Mouse (Mus musculus): ENCODE results near the gene Klhl7. TPM values are rescaled to one million over a fixed set of nuclear protein-coding genes. Genes with fewer than 3 reads are reported as not detected.
"Not testable (repeated sequence)": the region's sequence is repeated elsewhere in the genome, so short reads cannot be mapped to it uniquely, and the experiment has no call there.

The Klhl7 gene
- total RNA-seq, 2 experiments from 2014 or later: 32.2 to 36.7 TPM

DNA sequence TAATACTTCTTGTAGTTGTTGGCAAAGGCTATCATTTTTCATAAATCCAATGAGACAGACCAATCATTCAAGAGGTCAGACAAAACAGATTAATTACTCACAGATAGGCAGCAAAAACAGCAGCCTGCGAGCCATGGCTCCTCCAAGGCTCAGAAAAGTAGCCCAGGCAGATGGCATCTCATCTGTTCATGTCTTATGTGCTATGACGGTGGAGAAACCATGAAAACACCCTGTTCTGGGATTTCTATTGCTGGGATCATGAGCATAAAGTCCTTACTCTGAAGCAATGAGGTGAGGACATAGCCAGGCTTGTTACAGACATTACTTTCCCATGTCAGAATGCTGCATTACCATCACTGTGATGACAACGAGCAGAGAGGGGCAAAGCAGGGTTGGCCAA, 7.9 kb upstream of the Klhl7 start:
- DNase-seq (ENCODE audit: low spot score in 2 of 2): no peak

DNA sequence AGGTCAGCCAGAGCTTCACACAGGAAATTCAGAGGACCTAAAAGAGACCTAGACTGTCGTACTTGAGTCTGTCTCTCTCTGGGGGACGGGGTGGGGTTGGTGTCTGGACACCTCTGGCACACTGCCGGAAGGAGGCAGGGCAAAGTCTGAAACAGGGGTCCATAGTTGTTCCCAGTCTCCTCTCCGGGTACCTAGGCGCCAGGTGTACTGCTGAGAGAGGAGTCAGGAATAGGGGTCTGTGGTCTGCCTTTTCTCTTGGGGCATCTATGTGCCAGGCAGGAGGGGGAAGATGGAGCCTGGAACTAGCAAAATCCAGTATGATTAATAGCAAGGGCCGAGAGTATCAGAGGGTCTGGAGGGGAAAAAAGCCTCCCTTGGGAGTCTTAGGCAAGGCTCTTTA, 5.0 kb upstream of the Klhl7 start:
- DNase-seq (ENCODE audit: low spot score in 2 of 2): no peak

- DNase-seq (ENCODE audit: low spot score in 2 of 2): no peak
Observed at GRCm38 (mm10) chr5:24095881-24096280, 4.5 kb upstream of the Klhl7 start.

- DNase-seq (ENCODE audit: low spot score in 2 of 2): peak; percentile 41 to 55
Observed at GRCm38 (mm10) chr5:24100810-24101311, 456 bp downstream of the Klhl7 start.

DNA sequence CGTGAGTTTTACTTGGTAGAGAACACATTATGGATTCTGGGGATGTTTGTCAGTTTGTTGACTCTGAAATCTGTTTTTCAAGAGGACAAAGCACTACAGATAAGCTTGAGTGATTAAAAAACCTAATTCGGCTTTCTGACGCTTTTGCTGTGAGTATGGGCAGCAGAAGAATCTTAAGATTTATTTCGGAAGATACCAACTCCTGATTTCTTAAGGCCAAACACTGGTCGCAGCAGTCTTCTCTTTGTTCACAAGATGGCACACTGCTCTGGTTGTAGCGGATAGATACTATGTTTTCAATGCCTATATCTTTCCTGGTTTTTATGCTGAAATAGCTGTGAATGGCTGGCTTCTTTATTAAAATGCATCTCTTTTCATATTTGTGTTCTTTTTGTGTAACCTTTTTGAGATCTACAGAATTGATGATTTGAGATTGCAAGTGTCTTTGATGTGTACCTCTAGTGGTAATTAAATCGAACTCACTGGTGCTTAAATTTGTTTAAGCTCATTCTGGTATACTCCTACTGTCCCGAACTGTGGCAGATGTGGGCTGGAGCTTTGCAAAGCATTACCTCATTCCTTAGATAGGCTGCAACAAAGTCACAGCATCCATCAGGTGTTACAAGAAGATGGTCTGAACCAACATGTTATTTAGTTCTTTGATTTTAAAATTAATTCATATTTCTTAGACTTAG, 1.2 kb downstream of the Klhl7 start:
- DNase-seq (ENCODE audit: low spot score in 2 of 2): no peak

GRCm38 (mm10) chr5:24103235-24103634, 2.8 kb downstream of the Klhl7 start:
- DNase-seq (ENCODE audit: low spot score in 2 of 2): not testable (repeated sequence)

- no peak for DNase-seq (ENCODE audit: low spot score in 2 of 2)
Observed at GRCm38 (mm10) chr5:24103841-24104240, 3.4 kb downstream of the Klhl7 start.

DNA sequence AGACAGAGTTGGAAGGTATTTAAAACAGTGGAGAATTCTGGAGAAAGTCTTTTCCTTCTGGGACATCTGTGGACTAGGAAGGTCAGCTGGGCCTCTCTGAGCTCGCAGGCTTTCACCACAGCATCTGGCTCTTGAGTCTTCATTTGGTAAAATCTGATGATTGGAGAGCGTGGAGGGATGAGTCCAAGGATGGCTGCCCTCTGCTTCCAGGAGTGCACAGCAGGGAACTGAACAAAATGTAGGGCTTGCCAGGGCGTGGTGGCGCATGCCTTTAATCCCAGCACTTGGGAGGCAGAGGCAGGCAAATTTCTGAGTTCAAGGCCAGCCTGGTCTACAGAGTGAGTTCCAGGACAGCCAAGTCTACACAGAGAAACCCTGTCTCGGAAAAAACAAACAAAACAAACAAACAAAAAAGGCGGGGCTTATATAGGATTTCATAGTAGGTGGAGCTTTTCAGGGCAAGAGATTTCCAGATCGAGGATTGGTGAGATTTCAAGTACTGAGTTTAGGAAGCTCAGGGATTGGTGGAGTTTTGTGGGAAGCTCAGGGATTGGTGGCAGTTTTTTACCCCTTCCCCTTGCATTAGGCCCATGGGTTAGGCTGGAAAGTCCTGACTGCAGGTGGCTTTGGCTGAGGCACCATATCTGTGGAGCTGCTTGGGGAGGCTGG, 6.8 kb downstream of the Klhl7 start:
- DNase-seq (ENCODE audit: low spot score in 2 of 2): no peak

GRCm38 (mm10) chr5:24107740-24108098, 7.3 kb downstream of the Klhl7 start:
- no peak for DNase-seq (ENCODE audit: low spot score in 2 of 2)

DNA sequence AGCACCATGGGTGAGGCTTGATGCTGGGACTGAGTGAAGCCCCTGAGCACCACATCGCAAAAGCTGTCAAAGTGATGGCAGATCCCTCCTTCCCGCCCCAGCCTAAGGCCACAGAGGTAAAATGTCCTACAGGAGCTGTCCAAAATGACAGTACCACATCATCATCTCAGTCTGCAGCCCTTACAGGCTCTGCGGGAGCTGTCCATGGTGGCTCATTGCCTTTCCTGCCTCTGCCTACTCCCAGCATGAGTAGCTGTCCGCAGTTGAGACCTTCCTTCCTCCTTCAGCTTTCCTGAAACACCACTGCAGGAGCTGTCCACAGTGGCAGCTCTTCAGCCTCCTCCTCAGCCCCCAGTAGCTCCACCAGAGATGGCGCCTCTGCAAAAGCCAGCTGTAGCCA, 9.7 kb downstream of the Klhl7 start:
- DNase-seq (ENCODE audit: low spot score in 2 of 2): no peak

DNA sequence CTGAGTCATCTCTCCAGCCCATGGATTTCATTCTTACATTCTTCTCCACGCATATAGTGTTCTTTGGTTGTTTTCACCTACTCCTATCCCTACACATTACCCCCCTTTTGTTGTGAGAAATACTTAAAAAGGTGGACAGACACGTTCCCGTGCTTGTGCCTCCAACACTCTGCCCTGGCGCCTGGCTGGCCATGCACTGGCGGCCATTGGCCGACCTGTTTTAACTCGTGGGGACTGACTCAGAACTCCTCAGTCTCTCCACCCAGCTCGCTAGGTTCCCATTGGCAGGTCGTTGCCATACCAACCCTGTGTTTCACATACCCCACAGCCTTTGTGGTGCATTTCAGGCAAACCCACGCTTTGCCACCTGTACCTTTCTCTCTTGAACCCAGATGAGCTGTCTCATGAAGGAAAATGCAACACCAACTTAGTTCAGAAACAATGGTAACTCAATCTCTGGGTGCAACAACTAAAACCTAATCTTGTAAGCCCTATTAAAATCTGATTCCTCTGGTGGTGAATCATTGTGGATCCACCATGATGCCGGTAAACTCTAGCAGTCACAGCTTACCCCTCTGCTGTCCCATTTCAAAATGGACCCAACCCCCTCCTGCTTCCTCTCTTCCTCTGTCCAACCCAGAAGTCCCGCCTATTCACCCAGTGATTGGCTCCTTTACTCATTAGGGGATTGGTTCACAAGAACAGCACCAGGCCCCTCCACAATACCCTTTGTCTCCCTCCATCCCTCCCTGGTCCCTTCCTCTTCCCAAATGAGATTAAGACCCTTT, 11.9 kb downstream of the Klhl7 start:
- no peak for DNase-seq (ENCODE audit: low spot score in 2 of 2)

DNA sequence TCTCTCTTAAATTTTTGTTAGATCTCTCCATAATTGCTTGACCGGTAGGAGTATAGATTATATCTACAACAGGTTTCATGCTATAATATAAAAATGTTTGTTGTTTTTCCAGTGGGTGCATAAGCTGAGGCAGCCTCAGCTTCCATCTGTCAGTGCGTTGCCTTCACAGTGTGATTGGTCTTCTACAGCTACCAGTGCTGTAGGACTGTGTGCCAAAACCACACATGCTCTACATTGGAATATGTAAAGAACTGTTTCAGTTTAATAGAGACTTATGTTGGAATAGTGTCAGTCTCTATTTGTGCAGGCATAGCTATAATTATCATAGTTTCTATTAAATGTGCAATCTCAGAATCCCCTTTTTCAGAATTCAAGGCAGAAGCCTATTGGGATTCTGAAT, 21.8 kb downstream of the Klhl7 start:
- DNase-seq (ENCODE audit: low spot score in 2 of 2): no peak

DNA sequence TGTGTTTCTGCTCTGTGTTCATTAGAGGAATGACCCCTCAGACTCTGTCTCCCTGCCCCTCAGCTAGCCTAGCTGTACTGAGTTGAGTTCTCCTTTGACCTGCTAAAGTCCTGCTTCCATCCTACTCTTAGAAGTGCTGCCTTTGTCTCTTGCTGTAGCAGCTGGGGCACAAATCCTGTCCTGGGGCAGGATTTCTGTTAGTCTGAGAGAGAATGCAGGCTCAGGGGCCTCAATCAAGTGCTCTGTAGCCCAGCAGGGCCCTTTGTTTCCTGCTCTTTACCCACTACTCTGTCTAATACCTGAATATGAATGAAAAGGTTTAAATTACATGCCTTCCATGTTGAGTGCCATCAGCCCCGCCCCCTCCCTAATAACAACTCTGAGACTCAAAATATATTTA, 23.8 kb downstream of the Klhl7 start:
- DNase-seq (ENCODE audit: low spot score in 2 of 2): no peak

DNA sequence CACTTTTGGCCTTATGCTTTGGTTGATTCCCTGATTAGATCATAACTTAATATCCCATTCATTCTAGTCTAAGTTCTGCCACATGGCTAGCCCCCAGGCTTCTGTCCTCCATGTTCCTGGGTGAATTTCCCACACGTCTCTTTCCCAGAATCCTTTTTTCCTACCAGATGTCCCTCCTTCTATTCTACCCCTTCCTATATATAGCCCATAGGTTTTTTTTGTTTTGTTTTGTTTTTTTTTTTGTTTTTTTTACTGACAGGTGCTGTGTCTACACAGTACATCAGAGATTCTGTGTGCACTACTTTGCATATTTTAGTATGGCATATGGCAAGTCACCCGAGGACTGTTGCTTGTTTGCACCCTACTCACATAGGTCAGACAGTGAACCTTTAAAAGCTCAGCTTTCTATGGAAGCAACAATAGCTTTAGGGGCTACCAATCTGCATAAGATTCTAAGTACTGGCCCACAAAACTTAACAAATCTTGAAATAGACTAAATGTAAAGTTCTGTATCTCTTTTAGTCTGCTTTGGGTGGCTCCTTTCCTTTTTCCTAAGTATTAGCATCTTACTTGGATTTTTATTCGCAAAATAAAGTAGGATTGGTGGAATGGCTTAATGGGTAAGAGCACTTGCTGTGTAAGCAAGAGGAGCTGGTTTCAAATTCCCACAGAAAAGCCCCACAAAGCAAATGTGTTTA, 24.3 kb downstream of the Klhl7 start:
- DNase-seq (ENCODE audit: low spot score in 2 of 2): no peak

- no peak for DNase-seq (ENCODE audit: low spot score in 2 of 2)
Observed at GRCm38 (mm10) chr5:24125910-24126636, 25.7 kb downstream of the Klhl7 start.

- DNase-seq (ENCODE audit: low spot score in 2 of 2): no peak
Observed at GRCm38 (mm10) chr5:24126967-24127366, 26.6 kb downstream of the Klhl7 start.

DNA sequence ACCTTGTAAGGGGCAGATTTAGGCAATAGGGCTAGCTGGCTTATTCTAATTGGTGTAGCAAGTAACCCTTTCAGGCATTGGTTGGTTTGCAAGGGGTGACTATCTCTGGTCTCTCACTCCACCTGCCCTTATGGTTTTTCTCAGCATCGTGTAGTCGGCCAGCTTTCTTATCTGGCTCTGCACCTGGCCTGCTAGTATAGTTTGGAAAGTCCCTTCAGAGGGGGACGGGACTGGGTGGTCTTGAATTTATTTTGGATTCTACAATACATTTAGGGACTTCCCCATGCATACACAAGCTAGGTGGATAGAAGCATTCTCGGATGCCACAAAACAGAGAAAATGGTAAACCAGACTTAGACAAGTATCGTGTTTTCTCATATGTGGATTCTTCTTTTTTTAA, 46.6 kb downstream of the Klhl7 start:
- no peak for DNase-seq (ENCODE audit: low spot score in 2 of 2)

DNA sequence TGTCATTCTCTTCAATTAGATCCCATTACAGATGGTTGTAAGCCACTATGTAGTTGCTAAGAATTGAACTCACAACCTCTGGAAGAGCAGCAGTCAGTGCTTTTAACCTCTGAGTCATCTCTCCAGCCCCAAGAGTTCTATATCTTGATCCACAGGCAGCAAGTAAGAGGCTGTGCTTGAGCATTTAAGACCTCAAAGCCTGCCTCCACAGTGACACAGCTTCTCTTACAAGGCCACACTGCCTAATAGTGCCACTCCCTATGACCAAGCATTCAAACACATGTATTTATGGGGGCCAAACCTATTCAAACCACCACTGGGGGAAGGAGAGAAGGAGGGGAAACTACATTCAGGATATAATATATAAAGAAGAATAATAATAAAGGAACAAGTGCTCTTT, 51.8 kb downstream of the Klhl7 start:
- DNase-seq (ENCODE audit: low spot score in 2 of 2): no peak

DNA sequence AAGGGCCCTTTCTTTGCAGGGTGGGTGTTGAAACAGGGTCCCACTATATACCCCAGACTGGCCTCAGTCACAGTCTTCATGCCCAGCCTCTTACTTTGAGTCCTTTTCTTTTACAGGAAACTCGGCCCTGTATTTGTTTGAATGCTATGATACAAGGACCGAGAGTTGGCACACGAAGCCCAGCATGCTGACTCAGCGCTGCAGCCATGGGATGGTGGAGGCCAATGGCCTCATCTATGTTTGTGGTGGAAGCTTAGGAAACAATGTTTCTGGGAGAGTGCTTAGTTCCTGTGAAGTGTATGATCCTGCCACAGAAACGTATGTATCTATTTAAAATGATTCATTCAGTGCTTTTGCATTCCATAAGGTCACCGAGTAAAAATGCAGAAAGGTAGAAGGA, 56.4 kb downstream of the Klhl7 start:
- no peak for DNase-seq (ENCODE audit: low spot score in 2 of 2)

GRCm38 (mm10) chr5:24164789-24165445, 64.5 kb downstream of the Klhl7 start, which contains the start of gene Nupl2:
Gene Nupl2, plus strand, starts transcription at chr5:24164963.
- DNase-seq (ENCODE audit: low spot score in 2 of 2): peak; percentile 94 to 95

All from adrenal gland, adult 18-20 months (tissue).